Mouse (Mus musculus): Measurements from ENCODE around the gene Ihh. TPM values are rescaled to one million over a fixed set of nuclear protein-coding genes. Genes with fewer than 3 reads are reported as not detected.

Gene Ihh
- 24.9 and 25.3 TPM in 2 replicates for polyA plus RNA-seq (2015; fragmentation: Nextera tagmentation; extraction: Ambion mirVana)

GRCm38 (mm10) chr1:74951556-74952210 is at the start of gene Ihh:
TSS of gene Ihh (minus strand) at chr1:74951672.
- H3K27ac ChIP-seq (ENCODE audit: low read depth, low read length): peak within 1 kb of the TSS; percentile 95
- peaks cover 38% of the 10 kb centered on the region for H3K27me3 ChIP-seq (replicated peaks; ENCODE audit: control insufficient read depth, insufficient read depth, low read length)
- peak within 1 kb of the TSS; percentile 78 for H3K4me2 ChIP-seq (replicated peaks; ENCODE audit: low read depth)

GRCm38 (mm10) chr1:75001183-75001582 is 49.7 kb upstream of the Ihh start:
- no peaks in the 10 kb centered on the region for H3K36me3 ChIP-seq (ENCODE audit: control insufficient read depth, insufficient read depth)
- TF ChIP-seq CTCF (IDR thresholded peaks at IDR 0.05; ENCODE audit: low read depth): no peak
- ATAC-seq: no peak
- H3K4me2 ChIP-seq (replicated peaks; ENCODE audit: low read depth): no peak overlapping the region
- no peaks in the 10 kb centered on the region for H3K27me3 ChIP-seq (replicated peaks; ENCODE audit: control insufficient read depth, insufficient read depth, low read length)
- no peaks in the 10 kb centered on the region for H3K4me1 ChIP-seq (replicated peaks; ENCODE audit: control insufficient read depth, insufficient read depth, low read length)
- H3K4me3 ChIP-seq (ENCODE audit: low read depth, low read length): no peak overlapping the region
- no peaks in the 10 kb centered on the region for H3K9me3 ChIP-seq (ENCODE audit: control insufficient read depth)
- H3K9ac ChIP-seq (ENCODE audit: low read depth, low read length): no peak overlapping the region
- no peak overlapping the region for H3K27ac ChIP-seq (ENCODE audit: low read depth, low read length)
- WGBS: 67% methylated on average over 6 of the region's 6 CpGs

More at GRCm38 (mm10) chr1:74951556-74952210, at the start of gene Ihh:
- under 1% methylated on average over 54 of the region's 55 CpGs for WGBS
- peak within 1 kb of the TSS; percentile 70 for H3K4me3 ChIP-seq (ENCODE audit: low read depth, low read length)
- peaks cover 5% of the 10 kb centered on the region; the same call in 1 of the 2 replicates for H3K36me3 ChIP-seq (ENCODE audit: control insufficient read depth, insufficient read depth)
- H3K9ac ChIP-seq (ENCODE audit: low read depth, low read length): peak within 1 kb of the TSS; percentile 84
- H3K4me1 ChIP-seq (replicated peaks; ENCODE audit: control insufficient read depth, insufficient read depth, low read length): peaks cover 3% of the 10 kb centered on the region; the same call in 1 of the 2 replicates
- no peaks in the 10 kb centered on the region for H3K9me3 ChIP-seq (ENCODE audit: control insufficient read depth)
- TF ChIP-seq CTCF (IDR thresholded peaks at IDR 0.05; ENCODE audit: low read depth): peak; percentile 22; the same call in 1 of the 2 replicates
- peak; percentile 84 for ATAC-seq

GRCm38 (mm10) chr1:75000496-75000895 is 49.0 kb upstream of the Ihh start:
- Histone ChIP-seq H3K36me3 (ENCODE audit: control insufficient read depth, insufficient read depth) (no peaks in the 10 kb centered on the region), H3K9me3 (ENCODE audit: control insufficient read depth) (no peaks in the 10 kb centered on the region), H3K4me3 (ENCODE audit: low read depth, low read length) (no peak overlapping the region), H3K4me2 (replicated peaks; ENCODE audit: low read depth) (no peak overlapping the region), H3K4me1 (replicated peaks; ENCODE audit: control insufficient read depth, insufficient read depth, low read length) (no peaks in the 10 kb centered on the region), H3K9ac (ENCODE audit: low read depth, low read length) (no peak overlapping the region), H3K27ac (ENCODE audit: low read depth, low read length) (no peak overlapping the region), H3K27me3 (replicated peaks; ENCODE audit: control insufficient read depth, insufficient read depth, low read length) (no peaks in the 10 kb centered on the region)
- peak; percentile 88 for TF ChIP-seq CTCF (IDR thresholded peaks at IDR 0.05; ENCODE audit: low read depth)
- no peak for ATAC-seq
- WGBS: 2% methylated on average over 1 of the region's 1 CpGs

- H3K27ac ChIP-seq (ENCODE audit: low read depth, low read length): no peak overlapping the region
- no peaks in the 10 kb centered on the region for H3K4me1 ChIP-seq (replicated peaks; ENCODE audit: control insufficient read depth, insufficient read depth, low read length)
- H3K9ac ChIP-seq (ENCODE audit: low read depth, low read length): no peak overlapping the region
- H3K36me3 ChIP-seq (ENCODE audit: control insufficient read depth, insufficient read depth): no peaks in the 10 kb centered on the region
- H3K4me3 ChIP-seq (ENCODE audit: low read depth, low read length): no peak overlapping the region
- no peaks in the 10 kb centered on the region for H3K9me3 ChIP-seq (ENCODE audit: control insufficient read depth)
- H3K4me2 ChIP-seq (replicated peaks; ENCODE audit: low read depth): no peak overlapping the region
- WGBS: 31% methylated on average over 5 of the region's 5 CpGs
- no peaks in the 10 kb centered on the region for H3K27me3 ChIP-seq (replicated peaks; ENCODE audit: control insufficient read depth, insufficient read depth, low read length)
- no peak for TF ChIP-seq CTCF (IDR thresholded peaks at IDR 0.05; ENCODE audit: low read depth)
- no peak for ATAC-seq
These were observed 47.7 kb upstream of the Ihh start for GRCm38 (mm10) chr1:74999173-74999572.

GRCm38 (mm10) chr1:74997231-74997630 is 45.8 kb upstream of the Ihh start:
- Histone ChIP-seq H3K27me3 (replicated peaks; ENCODE audit: control insufficient read depth, insufficient read depth, low read length) (no peaks in the 10 kb centered on the region), H3K4me3 (ENCODE audit: low read depth, low read length) (no peak overlapping the region), H3K4me1 (replicated peaks; ENCODE audit: control insufficient read depth, insufficient read depth, low read length) (no peaks in the 10 kb centered on the region), H3K9ac (ENCODE audit: low read depth, low read length) (no peak overlapping the region), H3K4me2 (replicated peaks; ENCODE audit: low read depth) (no peak overlapping the region), H3K36me3 (ENCODE audit: control insufficient read depth, insufficient read depth) (no peaks in the 10 kb centered on the region), H3K9me3 (ENCODE audit: control insufficient read depth) (no peaks in the 10 kb centered on the region), H3K27ac (ENCODE audit: low read depth, low read length) (no peak overlapping the region)
- no peak for ATAC-seq
- 77% methylated on average over 2 of the region's 2 CpGs for WGBS
- TF ChIP-seq CTCF (IDR thresholded peaks at IDR 0.05; ENCODE audit: low read depth): no peak

GRCm38 (mm10) chr1:74977001-74977400 is 25.5 kb upstream of the Ihh start:
- Histone ChIP-seq H3K4me3 (ENCODE audit: low read depth, low read length) (no peak overlapping the region), H3K9me3 (ENCODE audit: control insufficient read depth) (no peaks in the 10 kb centered on the region), H3K36me3 (ENCODE audit: control insufficient read depth, insufficient read depth) (no peaks in the 10 kb centered on the region), H3K4me1 (replicated peaks; ENCODE audit: control insufficient read depth, insufficient read depth, low read length) (no peaks in the 10 kb centered on the region), H3K27ac (ENCODE audit: low read depth, low read length) (no peak overlapping the region), H3K4me2 (replicated peaks; ENCODE audit: low read depth) (no peak overlapping the region), H3K9ac (ENCODE audit: low read depth, low read length) (no peak overlapping the region), H3K27me3 (replicated peaks; ENCODE audit: control insufficient read depth, insufficient read depth, low read length) (no peaks in the 10 kb centered on the region)
- no peak for TF ChIP-seq CTCF (IDR thresholded peaks at IDR 0.05; ENCODE audit: low read depth)
- 80% methylated on average over 8 of the region's 8 CpGs for WGBS
- no peak for ATAC-seq

Data from intestine, postnatal 0 days (tissue).